Mouse (Mus musculus) erythroblast, embryonic 14.5 days (primary cell): ENCODE measurements around the gene Raly. TPM values are rescaled to one million over a fixed set of nuclear protein-coding genes. Genes with fewer than 3 reads are reported as not detected.

ENCODE experiments used
- H3K27me3 ChIP-seq: 2 replicates; pipeline ENCODE4 v1.6.1; 2012; ENCODE audit warnings: inconsistent platforms; ENCODE audit not compliant: control insufficient read depth
- H3K36me3 ChIP-seq: 2 replicates; pipeline ENCODE4 v1.6.1; 2012; ENCODE audit warnings: mild to moderate bottlenecking, inconsistent platforms; ENCODE audit not compliant: control insufficient read depth
- H3K4me1 ChIP-seq: 2 replicates; pipeline ENCODE4 v1.6.1; 2012; ENCODE audit warnings: inconsistent platforms; ENCODE audit not compliant: control insufficient read depth
- H3K4me3 ChIP-seq: replicated peaks from 2 replicates; pipeline ENCODE3; 2012; ENCODE audit warnings: moderate library complexity, mild to moderate bottlenecking, inconsistent platforms
- H3K9me3 ChIP-seq: 2 replicates; pipeline ENCODE4 v1.6.1; 2012; ENCODE audit warnings: low read length, inconsistent platforms, mixed read lengths; ENCODE audit not compliant: control insufficient read depth
- GATA1 ChIP-seq: IDR thresholded peaks from 2 replicates; pipeline ENCODE4 v1.6.1; 2012; ENCODE audit warnings: low read length, inconsistent platforms, mixed read lengths
- TAL1 ChIP-seq: IDR thresholded peaks from 3 replicates; pipeline ENCODE4 v1.6.1; 2012; ENCODE audit warnings: low read length, inconsistent platforms, mixed read lengths
- polyA plus RNA-seq: library from polyadenylated mRNA; stranded (reverse); fragments of >175 nt; gene quantifications from 2 replicates; pipeline ENCODE4 v1.2.3, GENCODE M21; 2012

Gene Raly
- polyA plus RNA-seq, 1 experiment = 142 TPM

GRCm38 (mm10) chr2:154791661-154792642 is 1.1 kb downstream of the Raly start:
- TF ChIP-seq TAL1 (no peak), GATA1 (peak; percentile 57)
- H3K9me3 ChIP-seq = no peaks in the 10 kb centered on the region
- peaks cover 49% of the 10 kb centered on the region for H3K36me3 ChIP-seq
- no peaks in the 10 kb centered on the region for H3K27me3 ChIP-seq
- peaks cover 80% of the 10 kb centered on the region for H3K4me1 ChIP-seq
- H3K4me3 ChIP-seq = peak overlapping the region; percentile 98

- Histone ChIP-seq H3K27me3 (no peaks in the 10 kb centered on the region), H3K36me3 (peaks cover 33% of the 10 kb centered on the region), H3K4me1 (peaks cover 49% of the 10 kb centered on the region), H3K9me3 (no peaks in the 10 kb centered on the region), H3K4me3 (no peak overlapping the region)
- TF ChIP-seq GATA1 = no peak
- no peak for TF ChIP-seq TAL1
Observed at GRCm38 (mm10) chr2:154803372-154803771, 12.5 kb downstream of the Raly start.

DNA sequence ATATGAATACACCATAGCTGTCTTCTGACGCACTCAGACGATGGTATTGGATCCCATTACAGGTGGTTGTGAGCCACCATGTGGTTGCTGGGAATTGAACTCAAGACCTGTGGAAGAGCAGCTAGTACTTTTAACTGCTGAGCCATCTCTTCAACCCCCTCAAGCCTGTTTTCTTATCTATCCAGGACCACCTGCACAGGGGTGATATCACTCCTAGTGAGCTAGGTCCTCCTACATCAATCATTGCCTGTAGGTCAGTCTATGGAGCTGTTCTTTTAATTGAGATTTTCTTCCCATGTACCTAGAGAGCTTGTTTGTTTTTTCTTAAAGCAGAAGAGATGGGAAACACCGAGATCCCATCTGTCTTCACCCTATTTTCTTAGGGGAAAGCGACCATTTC is 12.9 kb downstream of the Raly start:
- peaks cover 33% of the 10 kb centered on the region for H3K36me3 ChIP-seq
- TF ChIP-seq GATA1 (no peak; the same call in 1 of the 2 replicates), TAL1 (no peak)
- peaks cover 45% of the 10 kb centered on the region for H3K4me1 ChIP-seq
- H3K27me3 ChIP-seq = no peaks in the 10 kb centered on the region
- no peak overlapping the region for H3K4me3 ChIP-seq
- no peaks in the 10 kb centered on the region for H3K9me3 ChIP-seq

GRCm38 (mm10) chr2:154807689-154808088 is 16.8 kb downstream of the Raly start:
- H3K4me3 ChIP-seq = no peak overlapping the region
- H3K4me1 ChIP-seq = peaks cover 23% of the 10 kb centered on the region
- TF ChIP-seq GATA1 = no peak
- TF ChIP-seq TAL1 = no peak
- H3K9me3 ChIP-seq = no peaks in the 10 kb centered on the region
- no peaks in the 10 kb centered on the region for H3K27me3 ChIP-seq
- H3K36me3 ChIP-seq = peaks cover 40% of the 10 kb centered on the region

DNA sequence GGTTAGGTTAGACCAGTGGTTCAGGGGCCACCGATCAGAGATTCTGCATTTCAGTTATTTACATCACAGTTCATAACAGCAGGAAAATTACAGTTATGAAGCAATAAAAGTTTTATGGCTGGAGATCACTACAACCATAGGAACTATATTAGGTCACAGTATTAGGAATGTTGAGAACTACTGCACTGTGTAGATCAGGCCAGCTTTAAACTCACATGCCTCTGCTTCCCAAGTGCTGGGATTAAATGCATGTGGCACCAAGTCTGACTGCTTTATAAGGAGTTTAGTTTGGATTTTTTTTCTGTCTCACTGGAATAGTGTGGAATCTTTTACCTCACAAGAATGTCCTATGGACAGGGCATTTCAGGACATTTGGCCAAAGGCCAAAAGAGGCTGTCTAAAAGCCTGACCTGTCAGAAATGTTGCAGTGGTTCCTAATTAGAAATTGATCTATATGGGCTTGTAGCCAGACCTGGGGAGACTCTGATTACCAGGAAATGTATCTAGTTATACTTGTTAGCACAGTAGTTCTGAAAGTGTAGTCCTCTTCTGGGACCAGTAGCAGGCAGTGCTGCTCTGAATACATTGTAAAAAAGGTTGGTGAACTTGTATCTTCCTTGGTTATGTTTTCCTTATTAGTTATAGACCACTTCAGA is 18.3 kb downstream of the Raly start:
- H3K4me1 ChIP-seq = peaks cover 11% of the 10 kb centered on the region
- no peaks in the 10 kb centered on the region for H3K9me3 ChIP-seq
- H3K27me3 ChIP-seq = no peaks in the 10 kb centered on the region
- TF ChIP-seq TAL1 = no peak
- TF ChIP-seq GATA1 = no peak
- H3K36me3 ChIP-seq = peaks cover 50% of the 10 kb centered on the region
- H3K4me3 ChIP-seq = no peak overlapping the region

DNA sequence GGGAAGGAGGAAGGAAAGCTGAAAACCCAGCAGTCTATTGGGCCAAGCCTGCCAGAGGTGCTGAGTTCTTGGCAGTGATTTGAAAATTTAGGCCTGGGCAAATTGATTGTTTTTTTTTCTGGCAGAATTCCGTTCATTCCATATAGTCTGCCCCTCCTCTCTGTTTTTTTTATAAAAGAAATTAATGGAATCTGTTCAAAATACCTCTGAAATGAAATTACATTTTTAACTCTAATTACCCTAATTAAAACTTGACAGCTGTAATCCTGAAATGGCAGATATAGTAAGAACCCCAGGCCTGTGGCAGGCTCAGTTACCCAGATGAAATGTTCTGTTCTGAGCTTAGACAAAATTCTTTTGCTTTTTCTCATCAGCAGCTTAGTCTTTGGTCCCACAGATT is 19.9 kb downstream of the Raly start:
- no peaks in the 10 kb centered on the region for H3K27me3 ChIP-seq
- no peak overlapping the region for H3K4me3 ChIP-seq
- peaks cover 55% of the 10 kb centered on the region for H3K36me3 ChIP-seq
- H3K9me3 ChIP-seq = no peaks in the 10 kb centered on the region
- H3K4me1 ChIP-seq = peaks cover 10% of the 10 kb centered on the region
- TF ChIP-seq GATA1 (no peak), TAL1 (no peak)

DNA sequence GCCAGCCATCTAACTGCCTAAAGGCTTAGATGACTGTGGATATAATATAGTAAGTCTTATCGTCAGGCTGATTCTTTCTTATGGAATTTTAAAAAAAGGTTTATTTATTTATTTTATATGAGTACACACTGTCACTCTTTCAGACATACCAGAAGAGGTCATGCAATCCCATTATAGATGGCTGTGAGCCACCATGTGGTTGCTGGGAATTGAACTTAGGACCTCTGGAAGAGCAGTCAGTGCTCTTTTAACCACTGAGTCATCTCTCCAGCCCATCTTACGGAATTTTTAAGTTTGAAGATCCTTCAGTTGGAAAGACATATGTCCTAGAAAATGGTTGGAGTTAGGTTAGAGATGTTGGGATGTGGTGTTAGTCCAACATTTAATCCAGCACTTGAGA is 22.5 kb downstream of the Raly start:
- Histone ChIP-seq H3K36me3 (peaks cover 46% of the 10 kb centered on the region), H3K27me3 (no peaks in the 10 kb centered on the region), H3K4me3 (no peak overlapping the region), H3K4me1 (peaks cover 14% of the 10 kb centered on the region), H3K9me3 (no peaks in the 10 kb centered on the region)
- TF ChIP-seq TAL1 (no peak), GATA1 (no peak)

DNA sequence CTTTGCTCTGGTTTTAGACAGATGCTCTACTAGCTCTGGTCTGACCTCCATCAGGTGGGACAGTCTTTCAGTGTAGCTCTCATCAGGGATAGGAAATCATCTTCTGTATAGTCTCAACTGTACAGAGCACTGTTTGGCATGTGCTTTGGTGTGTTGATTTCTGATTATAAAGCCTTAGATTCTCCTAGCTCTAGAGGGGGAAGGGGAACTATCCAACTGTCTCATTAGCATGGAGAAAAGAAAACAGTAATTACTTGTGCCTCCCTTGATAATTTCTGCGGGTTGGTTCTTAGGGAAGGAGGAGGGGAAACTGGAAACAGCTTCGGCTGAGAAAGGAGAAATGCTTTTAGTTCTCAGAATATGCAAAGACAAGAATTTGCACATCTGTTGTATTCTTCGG is 26.2 kb downstream of the Raly start:
- Histone ChIP-seq H3K36me3 (peaks cover 57% of the 10 kb centered on the region), H3K4me1 (peaks cover 32% of the 10 kb centered on the region)

GRCm38 (mm10) chr2:154817788-154818187 is 26.9 kb downstream of the Raly start:
- peaks cover 31% of the 10 kb centered on the region for H3K4me1 ChIP-seq
- H3K27me3 ChIP-seq = no peaks in the 10 kb centered on the region
- H3K36me3 ChIP-seq = peaks cover 58% of the 10 kb centered on the region
- no peak overlapping the region for H3K4me3 ChIP-seq
- no peak for TF ChIP-seq GATA1
- no peaks in the 10 kb centered on the region for H3K9me3 ChIP-seq

More for the DNA sequence above, 26.2 kb downstream of the Raly start:
- H3K4me3 ChIP-seq = no peak overlapping the region
- TF ChIP-seq TAL1 = no peak
- TF ChIP-seq GATA1 = no peak
- no peaks in the 10 kb centered on the region for H3K9me3 ChIP-seq
- H3K27me3 ChIP-seq = no peaks in the 10 kb centered on the region
